ENCODE assay signal across 20 mouse cellular contexts in genomic region chr10:13419246-13419645, GRCm38 (mm10). TPM values are rescaled to one million over a fixed set of nuclear protein-coding genes. Genes with fewer than 3 reads are reported as not detected.
A peak's percentile ranks its signal among the peaks of the same experiment; 100 is the strongest.
DNase-seq lines count a peak whose midpoint lies in the region; ATAC-seq and TF ChIP-seq lines count a peak whose summit lies in the region.
"Had no signal": no experiment of that assay in that cellular context is flagged by ENCODE, and none has a peak within 500 bp of the region (broad histone marks: within the 10 kb centered on the region; RNA-seq: fewer than 3 reads in every experiment).

No protein-coding gene starts in this region.

- no peaks in the 10 kb centered on the region for H3K9me3 ChIP-seq in forebrain, embryonic 10.5 days
- no peaks in the 10 kb centered on the region for H3K9me3 ChIP-seq in forebrain, embryonic 15.5 days
- H3K9me3 ChIP-seq in forebrain, embryonic 13.5 days (replicated peaks), result no peaks in the 10 kb centered on the region
- H3K9me3 ChIP-seq: heart, embryonic 12.5 days; hindbrain, embryonic 15.5 days had no signal

- no peaks in the 10 kb centered on the region for H3K36me3 ChIP-seq in forebrain, embryonic 10.5 days (replicated peaks)
- H3K36me3 ChIP-seq in forebrain, embryonic 15.5 days, result no peaks in the 10 kb centered on the region
- H3K36me3 ChIP-seq in forebrain, embryonic 13.5 days (ENCODE audit: poor library complexity, severe bottlenecking), result no peaks in the 10 kb centered on the region
- no peaks in the 10 kb centered on the region for H3K36me3 ChIP-seq in kidney, adult 2 months (ENCODE audit: control insufficient read depth, insufficient read depth, low read length)
- H3K36me3 ChIP-seq: heart, embryonic 12.5 days; hindbrain, embryonic 15.5 days had no signal

- WGBS in forebrain, embryonic 10.5 days, result 30% methylated on average over 4 of the region's 4 CpGs
- 4% methylated on average over 4 of the region's 4 CpGs for WGBS in forebrain, embryonic 15.5 days
- WGBS in forebrain, embryonic 13.5 days, result 24% methylated on average over 4 of the region's 4 CpGs
- WGBS in kidney, adult 2 months, result 28% methylated on average over 4 of the region's 4 CpGs

- H3K4me3 ChIP-seq in forebrain, embryonic 10.5 days, result no peak overlapping the region
- no peak overlapping the region for H3K4me3 ChIP-seq in forebrain, embryonic 15.5 days
- no peak overlapping the region for H3K4me3 ChIP-seq in forebrain, embryonic 13.5 days
- no peak overlapping the region for H3K4me3 ChIP-seq in kidney, adult 2 months (ENCODE audit: insufficient read depth, low read depth, low read length)
- H3K4me3 ChIP-seq: heart, embryonic 12.5 days; hindbrain, embryonic 15.5 days had no signal

- no peak for TF ChIP-seq POLR2A in kidney, adult 2 months (IDR thresholded peaks at IDR 0.05; ENCODE audit: low read depth, low read length)

- TF ChIP-seq CTCF in kidney, adult 2 months (conservative IDR thresholded peaks at IDR 0.05; ENCODE audit: insufficient read depth, insufficient read length, low read depth, low read length), result no peak

- H3K4me1 ChIP-seq in forebrain, embryonic 10.5 days, result peaks cover 50% of the 10 kb centered on the region
- H3K4me1 ChIP-seq in forebrain, embryonic 15.5 days, result peaks cover 13% of the 10 kb centered on the region
- H3K4me1 ChIP-seq in forebrain, embryonic 13.5 days, result peaks cover 43% of the 10 kb centered on the region
- no peaks in the 10 kb centered on the region for H3K4me1 ChIP-seq in kidney, adult 2 months (ENCODE audit: control insufficient read depth, insufficient read depth, low read length)
- H3K4me1 ChIP-seq: heart, embryonic 12.5 days had no signal

- H3K27ac ChIP-seq in forebrain, embryonic 10.5 days, result peak overlapping the region; percentile 82; the same call in 1 of the 2 replicates
- no peak overlapping the region for H3K27ac ChIP-seq in forebrain, embryonic 15.5 days (replicated peaks)
- H3K27ac ChIP-seq in forebrain, embryonic 13.5 days, result 0 out of 2 replicates have a peak overlapping the region, but pooled peaks have one; percentile 25
- no peak overlapping the region for H3K27ac ChIP-seq in kidney, adult 2 months (ENCODE audit: insufficient read depth, low read depth, low read length)
- H3K27ac ChIP-seq: hindbrain, embryonic 15.5 days had no signal

- H3K4me2 ChIP-seq in forebrain, embryonic 15.5 days (replicated peaks), result no peak overlapping the region
- no peak overlapping the region for H3K4me2 ChIP-seq in forebrain, embryonic 13.5 days
- H3K4me2 ChIP-seq: heart, embryonic 12.5 days; hindbrain, embryonic 15.5 days had no signal

- ATAC-seq in forebrain, embryonic 15.5 days (replicated peaks), result no peak; the same call in 1 of the 2 replicates
- ATAC-seq in forebrain, embryonic 13.5 days, result peak; percentile 34
- ATAC-seq: intestine, embryonic 16.5 days had no signal

- no peaks in the 10 kb centered on the region for H3K27me3 ChIP-seq in forebrain, embryonic 10.5 days (ENCODE audit: poor library complexity, severe bottlenecking)
- no peaks in the 10 kb centered on the region for H3K27me3 ChIP-seq in forebrain, embryonic 15.5 days
- no peaks in the 10 kb centered on the region for H3K27me3 ChIP-seq in forebrain, embryonic 13.5 days
- H3K27me3 ChIP-seq in kidney, adult 2 months (replicated peaks; ENCODE audit: control insufficient read depth, insufficient read depth, low read length), result no peaks in the 10 kb centered on the region
- H3K27me3 ChIP-seq: CH12.LX; heart, embryonic 12.5 days; hindbrain, embryonic 15.5 days had no signal

- H3K9ac ChIP-seq in forebrain, embryonic 15.5 days (replicated peaks), result no peak overlapping the region
- H3K9ac ChIP-seq in forebrain, embryonic 13.5 days, result no peak overlapping the region
- H3K9ac ChIP-seq: heart, embryonic 12.5 days; hindbrain, embryonic 15.5 days had no signal

- DNase-seq in forebrain, embryonic 10.5 days (ENCODE audit: extremely low spot score, low spot score), result no peak
- DNase-seq in retina, postnatal 1 day, result peak; percentile 61
- no peak for DNase-seq in retina, embryonic 14.5 days (ENCODE audit: low spot score)
- DNase-seq in frontal cortex, adult 2 months (ENCODE audit: extremely low spot score in 1 of 2, low spot score in 1 of 2), result no peak
- DNase-seq in embryo, embryonic 11 days, result no peak
- no peak for DNase-seq in kidney, adult 2 months
- DNase-seq: adrenal gland, adult 8-10 months; adrenal gland, postnatal 36 days; cerebellum, adult 11 months; cerebellum, adult 8-10 months; cerebellum, postnatal 25 days; gastrocnemius, postnatal 14 days; kidney, adult 8-10 months had no signal

RNA-seq across cellular contexts. Expression of gene Phactr2, which starts 55.0 kb away (rescaled TPM):
- polyA plus RNA-seq in forebrain, embryonic 10.5 days (2016; fragmentation: Nextera tagmentation; extraction: Ambion mirVana), result 13.4 and 14.2 TPM in 2 replicates
- 8.4 TPM in 2 replicates for polyA plus RNA-seq in forebrain, embryonic 15.5 days (2015; fragmentation: Nextera tagmentation; extraction: Ambion mirVana)
- polyA plus RNA-seq in forebrain, embryonic 13.5 days (2015; fragmentation: Nextera tagmentation; extraction: Ambion mirVana), result 8.5 and 8.6 TPM in 2 replicates
- 14.5 and 16.0 TPM in 2 replicates for polyA plus RNA-seq in frontal cortex, adult 2 months (2012; rRNA removed)
- polyA plus RNA-seq in kidney, adult 2 months (2012; rRNA removed), result 10.7 and 12.5 TPM in 2 replicates
- polyA plus RNA-seq: C2C12 had no signal

Comparison
In these comparisons a context has a peak if more than half of its experiments do, and no peak if none do; other contexts are left out.
1. H3K27ac ChIP-seq: peak in forebrain, embryonic 10.5 days (single experiment) and forebrain, embryonic 13.5 days (single experiment); none in forebrain, embryonic 15.5 days (single experiment) and kidney, adult 2 months (single experiment).